Mouse (Mus musculus): ENCODE results near the gene Srebf1.

Gene Srebf1

DNA sequence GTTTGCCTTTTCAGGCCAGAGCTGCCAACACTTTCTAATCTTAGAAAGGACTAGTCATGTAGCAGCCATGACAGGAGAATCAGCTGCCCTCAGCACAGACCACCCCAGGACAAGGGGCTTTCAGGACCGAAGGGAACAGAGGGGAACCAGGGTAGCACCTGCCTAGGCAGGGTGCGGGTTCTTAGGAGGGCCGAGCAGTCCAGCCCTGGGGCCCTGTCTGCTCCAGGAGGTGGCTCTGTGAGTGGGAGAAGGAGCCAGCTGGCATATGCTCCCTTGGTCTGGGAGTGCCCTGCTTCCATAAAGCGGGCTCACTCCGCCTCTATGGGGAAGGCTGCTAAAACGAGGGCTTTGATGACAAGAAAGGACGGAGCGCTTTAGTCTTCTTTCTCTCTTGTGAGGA lies 10.9 kb upstream of the Srebf1 start:
- DNase-seq (ENCODE audit: low read depth), result no peak

DNA sequence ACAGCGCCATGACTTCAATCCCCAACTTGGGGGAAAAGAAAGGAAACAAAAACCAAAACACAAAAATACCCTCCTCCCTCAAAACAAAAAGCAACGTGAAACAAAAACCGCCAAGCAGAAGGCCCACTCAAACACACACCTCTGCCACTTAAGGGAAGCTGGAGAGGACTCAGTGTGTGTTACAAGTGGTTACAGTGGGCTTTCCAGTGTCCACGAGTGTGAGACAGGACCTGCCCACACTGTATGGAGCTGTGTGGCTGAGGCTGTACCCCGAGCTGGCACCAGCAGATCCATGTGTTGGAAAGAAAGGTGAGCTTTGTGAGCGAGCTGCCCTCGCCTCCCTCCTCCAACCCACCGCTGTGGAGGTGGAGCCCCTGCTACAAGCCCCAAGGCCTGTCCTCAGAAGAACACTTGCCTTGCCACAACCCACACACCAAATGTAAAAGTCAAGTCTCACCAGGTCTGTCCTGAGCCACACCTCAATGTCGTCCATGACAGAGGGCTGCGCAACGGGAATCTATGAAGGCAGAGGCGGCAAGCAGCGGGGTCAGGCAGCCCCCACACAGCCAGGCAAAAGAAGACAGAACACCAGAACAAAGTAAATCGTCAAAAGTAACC lies 10.2 kb upstream of the Srebf1 start:
- DNase-seq (ENCODE audit: low read depth), result no peak

DNA sequence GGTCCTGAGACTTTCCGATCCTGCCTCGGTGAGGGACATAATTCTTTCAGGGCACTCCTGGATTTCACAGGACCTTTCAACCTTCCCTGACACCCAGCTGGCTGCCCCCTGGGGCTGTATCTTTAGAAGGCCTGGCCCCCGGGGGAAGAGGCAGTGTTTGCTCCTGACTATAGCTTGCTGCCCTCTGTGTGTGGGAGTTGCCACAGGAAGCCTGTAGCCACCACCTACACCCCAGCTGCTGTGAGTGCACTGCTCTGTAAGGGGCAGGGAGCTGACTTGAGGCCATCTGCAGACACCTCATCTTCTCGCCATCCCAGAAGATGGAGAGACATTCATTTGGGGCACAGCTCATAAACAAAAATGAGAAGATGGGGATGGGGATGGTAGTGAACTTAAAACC lies 9.6 kb upstream of the Srebf1 start:
- DNase-seq (ENCODE audit: low read depth), result peak; percentile 50

- no peak for DNase-seq (ENCODE audit: low read depth)
These were observed 8.9 kb upstream of the Srebf1 start for GRCm38 (mm10) chr11:60231326-60231725.

- no peak for DNase-seq (ENCODE audit: low read depth)
These were observed 8.1 kb upstream of the Srebf1 start for GRCm38 (mm10) chr11:60230512-60230911.

DNA sequence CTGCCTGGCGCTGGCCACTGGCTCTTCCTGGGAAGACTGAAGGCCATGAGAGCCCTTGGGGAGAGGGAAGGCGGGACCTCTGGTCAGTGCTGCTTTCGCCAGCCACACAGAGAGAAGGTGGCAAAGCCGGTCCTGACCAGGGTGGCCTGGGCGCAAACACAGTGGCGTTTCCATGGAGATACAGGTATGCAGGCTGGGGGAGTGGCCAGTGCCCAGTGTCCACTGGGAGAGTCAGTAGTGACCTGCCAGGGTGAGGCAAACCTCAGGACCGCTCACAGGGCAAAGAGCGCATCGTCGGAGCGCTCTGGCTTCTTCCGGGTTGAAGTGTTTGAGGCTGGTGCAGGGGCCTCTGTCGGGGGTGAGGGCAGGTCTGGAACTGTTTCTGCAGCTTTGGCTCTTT lies 7.4 kb upstream of the Srebf1 start:
- no peak for DNase-seq (ENCODE audit: low read depth)

- no peak for DNase-seq (ENCODE audit: low read depth)
These were observed 6.1 kb upstream of the Srebf1 start for GRCm38 (mm10) chr11:60228525-60228924.

GRCm38 (mm10) chr11:60225874-60226273 lies 3.5 kb upstream of the Srebf1 start:
- DNase-seq (ENCODE audit: low read depth), result no peak

- no peak for DNase-seq (ENCODE audit: low read depth)
These were observed 2.3 kb upstream of the Srebf1 start for GRCm38 (mm10) chr11:60224676-60225075.

- DNase-seq (ENCODE audit: low read depth), result no peak
These were observed 304 bp downstream of the Srebf1 start for GRCm38 (mm10) chr11:60222085-60222468.

- DNase-seq (ENCODE audit: low read depth), result no peak
These were observed 956 bp downstream of the Srebf1 start for GRCm38 (mm10) chr11:60221425-60221824.

DNA sequence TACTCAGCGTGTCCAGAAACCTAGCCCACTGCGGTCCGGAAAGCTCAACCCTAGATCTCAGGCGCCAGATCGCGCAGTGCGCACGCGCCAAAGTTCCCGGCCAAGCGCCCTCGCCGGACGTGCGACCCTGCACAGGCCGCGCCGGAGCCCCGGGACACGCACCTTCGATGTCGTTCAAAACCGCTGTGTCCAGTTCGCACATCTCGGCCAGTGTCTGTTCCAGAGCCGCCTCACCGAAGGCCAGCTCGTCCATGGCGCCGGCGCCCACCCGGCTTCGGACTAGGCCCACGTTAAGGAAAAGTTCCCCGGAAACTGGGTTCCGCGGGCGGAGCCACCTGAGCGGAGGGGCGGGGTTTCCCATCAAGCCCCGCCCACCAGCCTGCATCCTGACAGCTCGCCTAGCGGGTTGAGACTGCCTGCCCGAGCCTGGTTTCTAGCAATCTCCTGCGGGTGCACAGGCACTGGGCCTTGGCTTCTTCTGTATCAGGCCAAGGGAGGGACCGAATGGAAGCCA lies 2.0 kb downstream of the Srebf1 start:
- peak; percentile 98 for DNase-seq (ENCODE audit: low read depth)

- peak; percentile 63 for DNase-seq (ENCODE audit: low read depth)
These were observed 2.8 kb downstream of the Srebf1 start for GRCm38 (mm10) chr11:60219609-60220008.

GRCm38 (mm10) chr11:60217467-60217866 lies 4.9 kb downstream of the Srebf1 start:
- no peak for DNase-seq (ENCODE audit: low read depth)

- no peak for DNase-seq (ENCODE audit: low read depth)
These were observed 5.7 kb downstream of the Srebf1 start for GRCm38 (mm10) chr11:60216671-60217070.

DNA sequence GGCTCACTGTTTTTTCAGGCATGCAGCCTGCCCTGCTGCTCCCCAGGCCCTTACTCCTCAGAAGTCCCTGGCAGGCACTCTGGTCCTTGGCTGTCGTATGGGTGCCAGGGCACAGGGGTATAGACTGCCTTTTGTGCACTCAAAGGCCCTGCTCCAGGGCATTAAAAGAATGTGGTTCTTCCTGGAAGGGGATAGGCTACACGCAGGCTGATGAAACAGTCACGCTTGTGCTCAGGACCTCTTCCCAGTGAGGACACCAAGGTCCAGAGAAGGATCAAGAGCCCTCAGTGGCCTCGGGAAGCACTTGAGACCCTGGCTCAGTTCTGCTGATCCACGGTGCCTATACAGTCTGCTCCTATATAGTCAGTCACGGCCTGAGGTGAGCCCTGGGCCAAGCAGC lies 9.1 kb downstream of the Srebf1 start:
- DNase-seq (ENCODE audit: low read depth), result no peak

DNA sequence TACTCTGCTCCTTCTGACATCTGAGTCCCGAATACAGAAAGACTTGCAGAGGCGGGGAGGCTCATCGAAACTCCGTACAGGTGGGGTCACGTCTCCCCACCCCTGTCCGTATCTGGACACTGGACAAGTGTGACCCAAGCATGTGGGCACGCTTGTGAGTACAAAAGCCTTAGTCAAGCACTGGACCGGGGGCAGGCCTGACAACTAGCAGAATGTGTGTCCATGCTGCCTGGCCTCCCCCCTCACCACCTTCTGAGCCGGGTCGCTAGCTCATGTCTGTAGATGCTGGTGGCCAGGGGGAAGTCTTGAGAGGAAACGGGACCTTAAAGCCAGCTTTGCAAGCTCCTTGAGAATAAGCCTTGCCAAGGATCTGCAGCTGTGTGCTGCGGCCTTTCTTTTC lies 10.6 kb downstream of the Srebf1 start:
- DNase-seq (ENCODE audit: low read depth), result no peak

GRCm38 (mm10) chr11:60211152-60211551 lies 11.2 kb downstream of the Srebf1 start:
- DNase-seq (ENCODE audit: low read depth), result peak; percentile 47

DNA sequence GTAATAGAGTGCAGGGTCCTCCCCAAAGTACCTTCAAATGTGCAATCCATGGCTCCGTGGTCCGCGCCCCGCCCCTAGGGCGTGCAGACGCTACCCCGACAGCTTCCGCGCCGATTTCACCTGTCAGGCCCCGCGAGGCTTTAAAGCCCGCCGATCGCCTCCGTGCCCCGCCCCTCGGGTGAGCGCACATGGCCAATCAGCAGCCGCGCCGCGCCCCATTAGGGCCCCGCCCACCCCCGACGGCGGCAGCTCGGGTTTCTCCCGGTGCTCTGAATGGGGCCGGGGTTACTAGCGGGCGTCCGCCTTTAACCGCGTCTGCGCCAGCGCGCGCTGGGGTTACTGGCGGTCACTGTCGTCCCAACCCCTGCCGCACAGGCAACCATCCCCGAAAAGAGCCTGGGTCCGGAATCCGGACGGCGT lies 12.1 kb downstream of the Srebf1 start:
- peak; percentile 95 for DNase-seq (ENCODE audit: low read depth)

- DNase-seq (ENCODE audit: low read depth), result no peak
These were observed 12.5 kb downstream of the Srebf1 start for GRCm38 (mm10) chr11:60209933-60210249.

DNA sequence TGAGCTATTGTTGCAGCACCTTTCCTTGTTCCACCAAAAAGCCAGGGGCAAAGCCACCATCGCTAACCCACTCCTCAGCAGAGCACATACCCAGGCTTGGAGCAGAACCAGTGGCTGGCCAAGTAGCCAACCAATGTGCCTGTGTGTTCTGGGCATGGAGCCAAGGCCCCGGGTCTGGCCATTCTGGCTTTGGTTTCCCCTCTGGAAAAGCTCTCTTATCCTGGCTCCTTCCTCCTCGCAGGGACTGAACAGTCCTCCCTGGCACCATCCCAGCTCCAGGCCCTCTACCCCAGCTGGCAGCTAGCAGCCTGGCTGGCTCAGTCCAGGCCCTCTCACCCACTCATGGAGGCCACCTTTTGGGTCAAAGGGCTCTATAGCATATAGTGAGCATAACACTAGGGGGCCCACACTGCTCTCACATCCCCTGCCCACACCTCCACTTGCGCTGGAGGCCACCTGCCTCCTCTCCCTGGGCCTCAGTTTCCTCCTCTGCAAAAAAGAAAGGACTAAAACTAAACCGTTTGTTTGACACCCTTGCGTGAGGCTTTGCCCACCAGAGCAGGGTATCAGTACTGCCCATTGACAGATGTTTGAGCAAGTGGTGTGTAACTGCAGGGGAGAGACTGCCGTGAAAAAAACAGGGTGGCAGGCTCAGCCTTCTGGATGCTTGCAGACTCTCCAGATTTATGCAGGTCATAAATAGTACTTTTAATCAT lies 13.0 kb downstream of the Srebf1 start:
- no peak for DNase-seq (ENCODE audit: low read depth)

GRCm38 (mm10) chr11:60208712-60209111 lies 13.7 kb downstream of the Srebf1 start:
- no peak for DNase-seq (ENCODE audit: low read depth)

GRCm38 (mm10) chr11:60208201-60208600 lies 14.2 kb downstream of the Srebf1 start:
- no peak for DNase-seq (ENCODE audit: low read depth)

DNA sequence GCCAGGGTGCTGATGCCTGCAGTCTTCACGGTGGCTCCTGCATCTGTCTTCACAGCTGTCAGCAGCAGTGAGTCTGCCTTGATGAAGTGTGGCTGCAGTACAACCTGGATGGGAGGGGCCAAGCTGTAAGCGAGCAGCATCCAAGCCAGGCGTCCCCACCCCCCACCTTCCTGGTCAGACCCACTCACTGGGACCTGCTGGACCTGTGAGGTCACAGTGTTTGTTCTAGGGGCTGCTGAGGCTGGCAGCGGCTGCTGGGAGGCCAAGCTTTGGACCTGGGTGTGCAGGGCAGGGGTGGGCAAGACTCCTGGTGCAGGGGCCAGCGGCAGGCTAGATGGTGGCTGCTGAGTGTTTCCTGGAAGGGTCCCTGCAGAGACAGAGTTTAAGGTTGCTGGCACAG lies 16.2 kb downstream of the Srebf1 start:
- no peak for DNase-seq (ENCODE audit: low read depth)

Measured in naive thymus-derived CD4-positive, alpha-beta T cell, adult 2 months (primary cell).